11 mouse cellular contexts compared by ENCODE assay signal in genomic region chr7:28973025-28973424, GRCm38 (mm10). TPM values are rescaled to one million over a fixed set of nuclear protein-coding genes. Genes with fewer than 3 reads are reported as not detected.
A peak's percentile ranks its signal among the peaks of the same experiment; 100 is the strongest.
DNase-seq lines count a peak whose midpoint lies in the region; ATAC-seq and TF ChIP-seq lines count a peak whose summit lies in the region.
"Had no signal": no experiment of that assay in that cellular context is flagged by ENCODE, and none has a peak within 500 bp of the region (broad histone marks: within the 10 kb centered on the region; RNA-seq: fewer than 3 reads in every experiment).

No protein-coding gene starts in this region.

- TF ChIP-seq POLR2A in thymus, adult 2 months (IDR thresholded peaks at IDR 0.05; ENCODE audit: control insufficient read depth, extremely low read depth, insufficient read depth, low read length, poor library complexity): no peak

- no peak overlapping the region for H3K4me3 ChIP-seq in intestine, postnatal 0 days (ENCODE audit: low read depth, low read length)
- H3K4me3 ChIP-seq in intestine, embryonic 15.5 days (replicated peaks): no peak overlapping the region
- no peak overlapping the region for H3K4me3 ChIP-seq in thymus, adult 2 months (ENCODE audit: control insufficient read depth, insufficient read depth, low read length)
- H3K4me3 ChIP-seq: forebrain, embryonic 10.5 days; hindbrain, embryonic 15.5 days; limb, embryonic 12.5 days had no signal

- H3K9ac ChIP-seq in intestine, postnatal 0 days (ENCODE audit: low read depth, low read length): no peak overlapping the region
- no peak overlapping the region for H3K9ac ChIP-seq in intestine, embryonic 15.5 days
- H3K9ac ChIP-seq: hindbrain, embryonic 15.5 days; limb, embryonic 12.5 days had no signal

- H3K4me1 ChIP-seq in intestine, postnatal 0 days (replicated peaks; ENCODE audit: control insufficient read depth, insufficient read depth, low read length): 0 out of 2 replicates have a peak, but pooled peaks cover 6% of the 10 kb centered on the region
- peaks cover 22% of the 10 kb centered on the region for H3K4me1 ChIP-seq in intestine, embryonic 15.5 days (replicated peaks)
- H3K4me1 ChIP-seq in thymus, adult 2 months (replicated peaks; ENCODE audit: control insufficient read depth, insufficient read depth, low read length): no peaks in the 10 kb centered on the region
- H3K4me1 ChIP-seq: hindbrain, embryonic 15.5 days; limb, embryonic 12.5 days had no signal

- H3K36me3 ChIP-seq in intestine, postnatal 0 days (ENCODE audit: control insufficient read depth, insufficient read depth): peaks cover 44% of the 10 kb centered on the region
- peaks cover 34% of the 10 kb centered on the region for H3K36me3 ChIP-seq in intestine, embryonic 15.5 days
- H3K36me3 ChIP-seq in thymus, adult 2 months (ENCODE audit: control insufficient read depth, insufficient read depth, low read length): peaks cover 46% of the 10 kb centered on the region

- H3K27me3 ChIP-seq in intestine, postnatal 0 days (replicated peaks; ENCODE audit: control insufficient read depth, insufficient read depth, low read length): no peaks in the 10 kb centered on the region
- no peaks in the 10 kb centered on the region for H3K27me3 ChIP-seq in intestine, embryonic 15.5 days (replicated peaks)
- H3K27me3 ChIP-seq in thymus, adult 2 months (ENCODE audit: control insufficient read depth, insufficient read depth, low read length): no peaks in the 10 kb centered on the region
- H3K27me3 ChIP-seq: hindbrain, embryonic 15.5 days; limb, embryonic 12.5 days had no signal

- H3K27ac ChIP-seq in intestine, postnatal 0 days (ENCODE audit: low read depth, low read length): no peak overlapping the region
- no peak overlapping the region for H3K27ac ChIP-seq in intestine, embryonic 15.5 days
- no peak overlapping the region for H3K27ac ChIP-seq in thymus, adult 2 months (ENCODE audit: control insufficient read depth, insufficient read depth, low read length)
- H3K27ac ChIP-seq: forebrain, embryonic 10.5 days; hindbrain, embryonic 15.5 days; limb, embryonic 12.5 days had no signal

- ATAC-seq in intestine, postnatal 0 days: no peak
- ATAC-seq in intestine, embryonic 15.5 days: no peak
- no peak for ATAC-seq in megakaryocyte-erythroid progenitor cell, adult 5-6 weeks (replicated peaks; ENCODE audit: low FRiP score, low TSS enrichment, poor library complexity, severe bottlenecking)

- no peaks in the 10 kb centered on the region for H3K9me3 ChIP-seq in intestine, postnatal 0 days (ENCODE audit: control insufficient read depth)
- H3K9me3 ChIP-seq in intestine, embryonic 15.5 days: no peaks in the 10 kb centered on the region
- H3K9me3 ChIP-seq: forebrain, embryonic 10.5 days; hindbrain, embryonic 15.5 days; limb, embryonic 12.5 days had no signal

- peak; percentile 33 to 66 for DNase-seq in adrenal gland, adult (ENCODE audit: inconsistent age in 2 of 2, low spot score in 1 of 2)
- DNase-seq in adrenal gland, postnatal 10 days: no peak
- DNase-seq in thymus, adult 2 months: peak; percentile 31
- DNase-seq in thymus, postnatal 10 days (ENCODE audit: low spot score in 2 of 2): no peak
- no peak for DNase-seq in urinary bladder, postnatal 4 days (ENCODE audit: low spot score in 2 of 2)

- WGBS in intestine, postnatal 0 days: 81% methylated on average over 8 of the region's 8 CpGs
- 80% methylated on average over 8 of the region's 8 CpGs for WGBS in intestine, embryonic 15.5 days
- WGBS in thymus, adult 2 months: 86% methylated on average over 8 of the region's 8 CpGs

- H3K4me2 ChIP-seq in intestine, postnatal 0 days (replicated peaks; ENCODE audit: low read depth): no peak overlapping the region
- no peak overlapping the region for H3K4me2 ChIP-seq in intestine, embryonic 15.5 days (replicated peaks)
- H3K4me2 ChIP-seq: hindbrain, embryonic 15.5 days; limb, embryonic 12.5 days had no signal

- peak; percentile 57 for TF ChIP-seq CTCF in intestine, postnatal 0 days (IDR thresholded peaks at IDR 0.05; ENCODE audit: low read depth)
- TF ChIP-seq CTCF in thymus, adult 2 months (IDR thresholded peaks at IDR 0.05; ENCODE audit: borderline replicate concordance, control insufficient read depth, extremely low read depth, insufficient read depth, low read length, poor library complexity): peak; percentile 14; the same call in 1 of the 2 replicates

RNA-seq across cellular contexts. Expression of gene Eif3k, which starts 8.6 kb away (rescaled TPM):
- total RNA-seq in adrenal gland, postnatal 10 days (2021): 100 to 1,000 TPM; 240 to 250 TPM
- polyA plus RNA-seq in intestine, postnatal 0 days (2015; fragmentation: Nextera tagmentation; extraction: Ambion mirVana): 282 and 286 TPM in 2 replicates
- 359 and 375 TPM in 2 replicates for polyA plus RNA-seq in intestine, embryonic 15.5 days (2015; fragmentation: Nextera tagmentation; extraction: Ambion mirVana)
- 362 and 396 TPM in 2 replicates for polyA plus RNA-seq in thymus, adult 2 months (2012; rRNA removed)
- 499 and 586 TPM in 2 replicates for total RNA-seq in megakaryocyte-erythroid progenitor cell, adult 5-6 weeks (2014; fragmentation: Nextera tagmentation)
- total RNA-seq in megakaryocyte-erythroid progenitor cell, adult 5-6 weeks (2017): 360 and 454 TPM in 2 replicates

RNA-seq across cellular contexts. Expression of gene Map4k1, which starts 8.8 kb away (rescaled TPM):
- 1 to 10 TPM; 3.3 to 4.9 TPM for total RNA-seq in adrenal gland, postnatal 10 days (2021)
- polyA plus RNA-seq in intestine, postnatal 0 days (2015; fragmentation: Nextera tagmentation; extraction: Ambion mirVana): 1.5 and 1.6 TPM in 2 replicates
- 6.3 and 7.7 TPM in 2 replicates for polyA plus RNA-seq in intestine, embryonic 15.5 days (2015; fragmentation: Nextera tagmentation; extraction: Ambion mirVana)
- polyA plus RNA-seq in thymus, adult 2 months (2012; rRNA removed): 155 and 164 TPM in 2 replicates
- total RNA-seq in megakaryocyte-erythroid progenitor cell, adult 5-6 weeks (2014; fragmentation: Nextera tagmentation): 64.1 and 76.8 TPM in 2 replicates
- 42.6 and 47.9 TPM in 2 replicates for total RNA-seq in megakaryocyte-erythroid progenitor cell, adult 5-6 weeks (2017)

RNA-seq across cellular contexts. Expression of gene Actn4, which starts 10.9 kb away (rescaled TPM):
- 100 to 1,000 TPM; 236 to 261 TPM for total RNA-seq in adrenal gland, postnatal 10 days (2021)
- 293 and 319 TPM in 2 replicates for polyA plus RNA-seq in intestine, postnatal 0 days (2015; fragmentation: Nextera tagmentation; extraction: Ambion mirVana)
- 340 and 361 TPM in 2 replicates for polyA plus RNA-seq in intestine, embryonic 15.5 days (2015; fragmentation: Nextera tagmentation; extraction: Ambion mirVana)
- polyA plus RNA-seq in thymus, adult 2 months (2012; rRNA removed): 243 and 268 TPM in 2 replicates
- 93.1 and 106 TPM in 2 replicates for total RNA-seq in megakaryocyte-erythroid progenitor cell, adult 5-6 weeks (2014; fragmentation: Nextera tagmentation)
- 41.1 and 51.7 TPM in 2 replicates for total RNA-seq in megakaryocyte-erythroid progenitor cell, adult 5-6 weeks (2017)

Comparison
In these comparisons a context has a peak if more than half of its experiments do, and no peak if none do; other contexts are left out.
1. DNase-seq: peak in adrenal gland, adult (2 of 2) and thymus, adult 2 months (single experiment); none in adrenal gland, postnatal 10 days (single experiment), thymus, postnatal 10 days (0 of 2) and urinary bladder, postnatal 4 days (0 of 2).
2. RNA of gene Map4k1, which starts 8.8 kb away (polyA plus RNA-seq): 155 to 164 TPM in thymus, adult 2 months; 6.3 to 7.7 TPM in intestine, embryonic 15.5 days and 1.5 to 1.6 TPM in intestine, postnatal 0 days; every median in the first group is over 10 times any median in the second.